Mouse (Mus musculus) spleen, postnatal 0 days (tissue): ENCODE results near the gene Cisd3. TPM values are rescaled to one million over a fixed set of nuclear protein-coding genes. Genes with fewer than 3 reads are reported as not detected.

Source experiments
- polyA plus RNA-seq: library from polyadenylated mRNA; unstranded; fragments of >200 nt; fragmentation: Nextera tagmentation; extraction: Ambion mirVana; gene quantifications from 2 replicates; pipeline ENCODE4 v1.2.1, GENCODE M21; 2015

Gene Cisd3
- polyA plus RNA-seq: 7.7 and 10.7 TPM in 2 replicates

GRCm38 (mm10) chr11:97685613-97686321 is at the start of gene Cisd3:
TSS of gene Cisd3 (plus strand) at chr11:97685826.

GRCm38 (mm10) chr11:97662893-97663527 is 22.6 kb upstream of the Cisd3 start, which contains the start of gene Mllt6:
TSS of gene Mllt6 (plus strand) at chr11:97663414.

GRCm38 (mm10) chr11:97700003-97700745 is 14.5 kb downstream of the Cisd3 start, which contains the start of gene Pcgf2:
TSS of gene Pcgf2 (minus strand) at chr11:97700497.

GRCm38 (mm10) chr11:97703039-97703826 is 17.6 kb downstream of the Cisd3 start, which contains the start of gene Psmb3:
TSS of gene Psmb3 (plus strand) at chr11:97703399.

Other genes starting within 250 kb of the Cisd3 start
- gene 4933428G20Rik, start 185.5 kb upstream of the Cisd3 start, polyA plus RNA-seq: 1.8 and 2.1 TPM in 2 replicates
- gene Srcin1, start 109.6 kb upstream of the Cisd3 start, polyA plus RNA-seq: 0.05 and 0.06 TPM in 2 replicates
- gene Epop, start 56.1 kb upstream of the Cisd3 start, polyA plus RNA-seq: 0.35 and 0.96 TPM in 2 replicates
- gene Mllt6, start 22.4 kb upstream of the Cisd3 start, polyA plus RNA-seq: 0.85 and 1.2 TPM in 2 replicates
- gene Pcgf2, start 14.7 kb downstream of the Cisd3 start, polyA plus RNA-seq: 3.3 and 4.8 TPM in 2 replicates
- 399 and 419 TPM in 2 replicates for gene Psmb3, start 17.6 kb downstream of the Cisd3 start, polyA plus RNA-seq
- gene Pip4k2b, start 58.9 kb downstream of the Cisd3 start, polyA plus RNA-seq: 1.4 and 1.9 TPM in 2 replicates
- 10.5 and 11.9 TPM in 2 replicates for gene Cwc25, start 80.7 kb downstream of the Cisd3 start, polyA plus RNA-seq
- gene 1700001P01Rik, start 90.1 kb downstream of the Cisd3 start, polyA plus RNA-seq: 0.35 TPM in 1 of 2 replicates, not detected in the other
- gene Rpl23, start 96.6 kb downstream of the Cisd3 start, polyA plus RNA-seq: 699 and 705 TPM in 2 replicates
- gene Lasp1, start 113.2 kb downstream of the Cisd3 start, polyA plus RNA-seq: 34.4 and 47.2 TPM in 2 replicates
- gene B230217C12Rik, start 155.0 kb downstream of the Cisd3 start, polyA plus RNA-seq: 0.64 and 0.91 TPM in 2 replicates
- gene Fbxo47, start 198.3 kb downstream of the Cisd3 start, polyA plus RNA-seq: 0.22 and 0.28 TPM in 2 replicates